Comparison of ENCODE assay signal across 8 mouse cellular contexts in the genomic region with DNA sequence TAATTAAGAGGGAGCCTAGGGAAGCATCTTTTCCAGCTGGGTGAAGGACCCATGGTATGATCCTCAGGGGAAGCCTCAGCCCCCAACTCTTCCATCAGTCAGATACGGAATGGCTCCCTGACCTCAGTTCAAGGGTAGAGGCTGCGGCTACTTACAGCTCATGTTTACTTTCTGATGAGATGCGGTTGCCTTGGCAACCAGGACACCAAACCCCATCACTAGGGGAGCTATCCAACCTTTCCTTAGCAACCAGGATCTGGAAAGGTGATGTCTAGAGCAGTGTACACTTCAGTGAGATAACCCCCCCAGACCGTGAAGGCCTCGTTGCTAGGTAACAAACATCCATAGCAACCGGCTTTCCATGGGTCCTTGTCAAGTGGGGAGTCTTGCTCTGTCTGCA. TPM values are rescaled to one million over a fixed set of nuclear protein-coding genes. Genes with fewer than 3 reads are reported as not detected.
DNase-seq lines count a peak whose midpoint lies in the region; ATAC-seq and TF ChIP-seq lines count a peak whose summit lies in the region.

No protein-coding gene starts in this region.

- no peak for ATAC-seq in heart, embryonic 12.5 days (ENCODE audit: insufficient number of reproducible peaks, low FRiP score)
- ATAC-seq in kidney, postnatal 0 days (replicated peaks; ENCODE audit: low FRiP score, low read depth), result no peak
- ATAC-seq in megakaryocyte progenitor cell, adult 5-6 weeks (replicated peaks; ENCODE audit: poor library complexity), result no peak

- TF ChIP-seq CTCF in E14TG2a.4 (conservative IDR thresholded peaks at IDR 0.05; ENCODE audit: low read length), result no peak
- 0 out of 2 replicates have a peak, but pooled peaks have one; percentile 2 for TF ChIP-seq CTCF in kidney, postnatal 0 days (IDR thresholded peaks at IDR 0.05; ENCODE audit: low read depth)

- no peak overlapping the region for H3K27ac ChIP-seq in heart, embryonic 12.5 days (ENCODE audit: poor library complexity, severe bottlenecking)
- H3K27ac ChIP-seq in kidney, postnatal 0 days, result no peak overlapping the region

- no peaks in the 10 kb centered on the region for H3K9me3 ChIP-seq in heart, embryonic 12.5 days (replicated peaks)
- H3K9me3 ChIP-seq in E14TG2a.4 (ENCODE audit: low read length), result no peaks in the 10 kb centered on the region
- H3K9me3 ChIP-seq in kidney, postnatal 0 days (replicated peaks; ENCODE audit: low read length), result no peaks in the 10 kb centered on the region

- no peak overlapping the region for H3K4me3 ChIP-seq in heart, embryonic 12.5 days
- peak overlapping the region; percentile 96; the same call in 1 of the 2 replicates for H3K4me3 ChIP-seq in E14TG2a.4 (replicated peaks; ENCODE audit: low read length)
- H3K4me3 ChIP-seq in kidney, postnatal 0 days (replicated peaks; ENCODE audit: low read depth, low read length), result no peak overlapping the region

- peaks cover 43% of the 10 kb centered on the region for H3K36me3 ChIP-seq in heart, embryonic 12.5 days
- H3K36me3 ChIP-seq in E14TG2a.4 (ENCODE audit: insufficient read depth, low read length), result peaks cover 59% of the 10 kb centered on the region
- peaks cover 38% of the 10 kb centered on the region for H3K36me3 ChIP-seq in kidney, postnatal 0 days (ENCODE audit: insufficient read depth, low read length)

- peaks cover 46% of the 10 kb centered on the region for H3K4me1 ChIP-seq in heart, embryonic 12.5 days (replicated peaks)
- H3K4me1 ChIP-seq in E14TG2a.4 (replicated peaks; ENCODE audit: low read depth, low read length), result peaks cover 89% of the 10 kb centered on the region
- peaks cover 18% of the 10 kb centered on the region for H3K4me1 ChIP-seq in kidney, postnatal 0 days (replicated peaks; ENCODE audit: insufficient read depth, low read length)

- H3K9ac ChIP-seq in heart, embryonic 12.5 days, result no peak overlapping the region
- no peak overlapping the region for H3K9ac ChIP-seq in kidney, postnatal 0 days (ENCODE audit: low read depth, low read length)

- peak; percentile 29 to 46 for DNase-seq in heart, adult 9 months (ENCODE audit: low spot score in 2 of 2)
- DNase-seq in embryo, embryonic 11 days, result peak; percentile 68
- DNase-seq in kidney, postnatal 0 days (ENCODE audit: low spot score), result no peak
- peak; percentile 47 for DNase-seq in yolk sac, embryonic 10.5 days (ENCODE audit: low spot score)
- no peak for DNase-seq in gastrocnemius, adult 18-20 months (ENCODE audit: low spot score)

- H3K4me2 ChIP-seq in heart, embryonic 12.5 days, result no peak overlapping the region
- H3K4me2 ChIP-seq in kidney, postnatal 0 days (ENCODE audit: low read length), result no peak overlapping the region

- no peaks in the 10 kb centered on the region for H3K27me3 ChIP-seq in heart, embryonic 12.5 days (replicated peaks)
- no peaks in the 10 kb centered on the region for H3K27me3 ChIP-seq in E14TG2a.4 (ENCODE audit: insufficient read depth, low read length)
- H3K27me3 ChIP-seq in kidney, postnatal 0 days (ENCODE audit: insufficient read depth, low read length), result no peaks in the 10 kb centered on the region

- 45% methylated on average over 6 of the region's 6 CpGs for WGBS in heart, embryonic 12.5 days
- 50% methylated on average over 6 of the region's 6 CpGs for WGBS in kidney, postnatal 0 days

RNA-seq across cellular contexts. Expression of gene Dbp, which starts 4.1 kb away (rescaled TPM):
- polyA plus RNA-seq in heart, embryonic 12.5 days (2016; fragmentation: Nextera tagmentation; extraction: Ambion mirVana), result 4.1 and 5.3 TPM in 2 replicates
- polyA plus RNA-seq in kidney, postnatal 0 days (2015; fragmentation: Nextera tagmentation; extraction: Ambion mirVana), result 8.4 and 8.6 TPM in 2 replicates
- total RNA-seq in megakaryocyte progenitor cell, adult 5-6 weeks (2015), result 3.6 and 5.6 TPM in 2 replicates
- 6.2 and 7.2 TPM in 2 replicates for total RNA-seq in megakaryocyte progenitor cell, adult 5-6 weeks (2017)
- 10 to 100 TPM; 19.4 to 22.9 TPM for total RNA-seq in gastrocnemius, adult 18-20 months (2021)

RNA-seq across cellular contexts. Expression of gene Rpl18, which starts 6.2 kb away (rescaled TPM):
- polyA plus RNA-seq in heart, embryonic 12.5 days (2016; fragmentation: Nextera tagmentation; extraction: Ambion mirVana), result 603 and 625 TPM in 2 replicates
- polyA plus RNA-seq in kidney, postnatal 0 days (2015; fragmentation: Nextera tagmentation; extraction: Ambion mirVana), result 1,049 and 1,142 TPM in 2 replicates
- 1,825 and 1,988 TPM in 2 replicates for total RNA-seq in megakaryocyte progenitor cell, adult 5-6 weeks (2015)
- total RNA-seq in megakaryocyte progenitor cell, adult 5-6 weeks (2017), result 1,777 and 2,306 TPM in 2 replicates
- 100 to 1,000 TPM; 442 to 461 TPM for total RNA-seq in gastrocnemius, adult 18-20 months (2021)

RNA-seq across cellular contexts. Expression of gene Sphk2, which starts 8.8 kb away (rescaled TPM):
- polyA plus RNA-seq in heart, embryonic 12.5 days (2016; fragmentation: Nextera tagmentation; extraction: Ambion mirVana), result 18.5 and 20.0 TPM in 2 replicates
- polyA plus RNA-seq in kidney, postnatal 0 days (2015; fragmentation: Nextera tagmentation; extraction: Ambion mirVana), result 20.8 and 22.3 TPM in 2 replicates
- total RNA-seq in megakaryocyte progenitor cell, adult 5-6 weeks (2015), result 10.6 and 14.5 TPM in 2 replicates
- 9.8 and 10.2 TPM in 2 replicates for total RNA-seq in megakaryocyte progenitor cell, adult 5-6 weeks (2017)
- 10 to 100 TPM; 15.2 to 15.6 TPM for total RNA-seq in gastrocnemius, adult 18-20 months (2021)

RNA-seq across cellular contexts. Expression of gene Car11, which starts 9.4 kb away (rescaled TPM):
- polyA plus RNA-seq in heart, embryonic 12.5 days (2016; fragmentation: Nextera tagmentation; extraction: Ambion mirVana), result 5.4 and 5.8 TPM in 2 replicates
- polyA plus RNA-seq in kidney, postnatal 0 days (2015; fragmentation: Nextera tagmentation; extraction: Ambion mirVana), result 7.5 and 8.9 TPM in 2 replicates
- not detected in 2 replicates for total RNA-seq in megakaryocyte progenitor cell, adult 5-6 weeks (2015)
- not detected in 2 replicates for total RNA-seq in megakaryocyte progenitor cell, adult 5-6 weeks (2017)
- 10 to 100 TPM; 11.1 to 17.3 TPM for total RNA-seq in gastrocnemius, adult 18-20 months (2021)

RNA-seq across cellular contexts. Expression of gene Fam83e, which starts 12.0 kb away (rescaled TPM):
- polyA plus RNA-seq in heart, embryonic 12.5 days (2016; fragmentation: Nextera tagmentation; extraction: Ambion mirVana), result 0.29 and 0.33 TPM in 2 replicates
- polyA plus RNA-seq in kidney, postnatal 0 days (2015; fragmentation: Nextera tagmentation; extraction: Ambion mirVana), result 0.23 and 0.28 TPM in 2 replicates
- 0.54 and 0.78 TPM in 2 replicates for total RNA-seq in megakaryocyte progenitor cell, adult 5-6 weeks (2015)
- 0.37 and 0.51 TPM in 2 replicates for total RNA-seq in megakaryocyte progenitor cell, adult 5-6 weeks (2017)
- under 1 TPM in 1 of 2 experiments, not detected in 1; 0.18 TPM for total RNA-seq in gastrocnemius, adult 18-20 months (2021)

Comparison
In these comparisons a context has a peak if more than half of its experiments do, and no peak if none do; other contexts are left out.
1. DNase-seq: peak in heart, adult 9 months (2 of 2), embryo, embryonic 11 days (single experiment) and yolk sac, embryonic 10.5 days (single experiment); none in kidney, postnatal 0 days (single experiment) and gastrocnemius, adult 18-20 months (single experiment).